Mouse (Mus musculus) heart, embryonic 13.5 days (tissue): Measurements from ENCODE around the gene Hvcn1. TPM values are rescaled to one million over a fixed set of nuclear protein-coding genes. Genes with fewer than 3 reads are reported as not detected.
"Not testable (repeated sequence)": the region's sequence is repeated elsewhere in the genome, so short reads cannot be mapped to it uniquely, and the experiment has no call there.

ENCODE experiments used
- ATAC-seq: fragments of 200-750 bp; cut with Nextera tagmentation; 2 replicates; pipeline ENCODE4 v1.8.0; 2017; ENCODE audit warnings: moderate TSS enrichment; ENCODE audit not compliant: insufficient number of reproducible peaks, low FRiP score, low TSS enrichment; ENCODE audit errors: extremely low read depth
- H3K27ac ChIP-seq: fragments of 300-500 bp; sonication (generic); replicated peaks from 2 replicates; pipeline ENCODE4 v1.5.1; 2015; ENCODE audit warnings: moderate library complexity, mild to moderate bottlenecking, inconsistent platforms
- H3K27me3 ChIP-seq: fragments of 300-500 bp; sonication (generic); replicated peaks from 2 replicates; pipeline ENCODE4 v1.6.1; 2015; ENCODE audit warnings: mild to moderate bottlenecking, inconsistent platforms
- H3K36me3 ChIP-seq: fragments of 300-500 bp; sonication (generic); 2 replicates; pipeline ENCODE4 v1.6.1; 2015; ENCODE audit warnings: mild to moderate bottlenecking, inconsistent platforms
- H3K4me1 ChIP-seq: fragments of 300-500 bp; sonication (generic); 2 replicates; pipeline ENCODE4 v1.6.1; 2015; ENCODE audit warnings: inconsistent platforms
- H3K4me2 ChIP-seq: fragments of 300-500 bp; sonication (generic); 2 replicates; pipeline ENCODE4 v1.6.1; 2015; ENCODE audit warnings: inconsistent platforms, mild to moderate bottlenecking, moderate library complexity
- H3K4me3 ChIP-seq: fragments of 300-500 bp; sonication (generic); 2 replicates; pipeline ENCODE4 v1.5.1; 2015; ENCODE audit warnings: moderate library complexity, mild to moderate bottlenecking, inconsistent platforms
- H3K9ac ChIP-seq: fragments of 300-500 bp; sonication (generic); 2 replicates; pipeline ENCODE4 v1.6.1; 2015; ENCODE audit warnings: inconsistent platforms, mild to moderate bottlenecking, moderate library complexity
- H3K9me3 ChIP-seq: fragments of 300-500 bp; sonication (generic); 2 replicates; pipeline ENCODE4 v1.6.1; 2016; ENCODE audit warnings: inconsistent platforms
- WGBS: fragments of 180-500 bp; shearing (Covaris S2); methylation state at CpG from one replicate; pipeline ENCODE4 v1.1.7; 2015; ENCODE audit warnings: mixed read lengths; 5-methylcytosine and 5-hydroxymethylcytosine counted together
- polyA plus RNA-seq: library from polyadenylated mRNA; unstranded; fragments of >200 nt; fragmentation: Nextera tagmentation; extraction: Ambion mirVana; gene quantifications from 2 replicates; pipeline ENCODE4 v1.2.1, GENCODE M21; 2015

Hvcn1 gene
- polyA plus RNA-seq, 1 experiment from 2014 or later = 2.7 TPM

DNA sequence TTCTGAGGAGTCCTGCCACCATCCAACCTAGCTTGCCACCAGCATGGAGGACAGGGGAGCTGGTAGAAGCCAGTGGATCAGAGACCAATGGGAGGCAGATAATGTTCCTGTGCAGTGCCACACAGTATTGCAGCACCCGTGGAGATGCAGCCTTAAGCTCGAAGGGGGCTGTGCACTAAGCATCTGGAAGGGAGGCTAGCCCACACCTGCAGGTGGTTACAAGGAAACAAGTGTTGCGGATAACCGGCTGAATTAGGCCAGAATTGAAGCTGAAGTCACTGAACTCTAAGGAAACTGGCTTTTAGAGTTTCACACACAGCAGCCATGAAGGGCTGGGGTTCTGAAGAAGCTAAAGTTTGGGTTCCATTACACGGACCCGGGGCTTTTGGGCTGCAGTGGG lies 2.3 kb downstream of the Hvcn1 start:
- H3K27me3 ChIP-seq = peaks cover 3% of the 10 kb centered on the region; the same call in 1 of the 2 replicates
- H3K9ac ChIP-seq = peak overlapping the region; percentile 75
- H3K36me3 ChIP-seq = no peaks in the 10 kb centered on the region
- no peak overlapping the region for H3K27ac ChIP-seq
- H3K4me2 ChIP-seq = peak overlapping the region; percentile 75
- 53% methylated on average over 6 of the region's 6 CpGs for WGBS
- H3K4me1 ChIP-seq = peaks cover 14% of the 10 kb centered on the region
- no peak for ATAC-seq
- H3K9me3 ChIP-seq = no peaks in the 10 kb centered on the region
- H3K4me3 ChIP-seq = no peak overlapping the region

DNA sequence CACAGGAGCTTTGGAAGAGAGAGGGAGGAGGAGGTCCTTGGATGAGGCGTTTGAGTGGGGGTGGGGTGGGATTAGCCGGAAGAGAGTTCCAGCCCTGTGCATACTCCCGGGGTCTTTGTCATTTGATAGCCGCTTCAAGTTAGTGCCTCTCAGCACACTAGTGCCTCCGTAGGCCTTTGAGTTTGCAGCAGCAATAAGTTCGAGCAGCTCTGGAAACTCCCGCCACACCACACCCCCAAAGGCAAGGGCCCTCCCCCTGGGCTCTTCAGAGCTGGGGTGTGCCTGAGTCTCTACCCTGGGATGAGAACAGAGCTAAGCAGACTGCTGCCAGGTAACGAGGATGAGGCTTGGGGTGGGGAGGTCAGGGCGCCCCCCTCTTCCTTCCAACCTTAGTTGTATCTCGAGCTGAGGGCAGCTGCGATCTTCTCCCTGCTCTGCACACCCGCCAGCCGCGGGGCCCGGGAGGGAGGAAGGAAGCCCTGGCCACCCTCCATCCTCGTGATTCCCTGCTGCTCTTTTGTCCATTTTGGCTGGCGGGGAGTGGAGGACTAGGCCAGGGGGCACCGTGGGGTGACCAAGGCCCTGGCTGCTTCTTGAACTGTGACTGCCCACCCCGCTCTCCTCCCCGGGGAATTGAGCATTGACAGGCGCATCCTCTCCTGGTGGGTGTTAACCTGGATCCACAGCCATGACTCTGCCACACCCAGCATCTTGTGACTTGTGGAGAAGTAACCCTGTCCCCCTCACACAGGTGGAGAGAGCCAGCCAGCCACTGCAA lies 3.2 kb downstream of the Hvcn1 start:
- H3K27me3 ChIP-seq = peaks cover 3% of the 10 kb centered on the region; the same call in 1 of the 2 replicates
- no peak overlapping the region; the same call in 1 of the 2 replicates for H3K27ac ChIP-seq
- 5% methylated on average over 21 of the region's 21 CpGs for WGBS
- peak; percentile 19; the same call in 1 of the 2 replicates for ATAC-seq
- H3K4me2 ChIP-seq = peak overlapping the region; percentile 75
- peak overlapping the region; percentile 75 for H3K9ac ChIP-seq
- no peaks in the 10 kb centered on the region for H3K9me3 ChIP-seq
- H3K4me1 ChIP-seq = peaks cover 14% of the 10 kb centered on the region
- no peaks in the 10 kb centered on the region for H3K36me3 ChIP-seq
- peak overlapping the region; percentile 51 for H3K4me3 ChIP-seq

DNA sequence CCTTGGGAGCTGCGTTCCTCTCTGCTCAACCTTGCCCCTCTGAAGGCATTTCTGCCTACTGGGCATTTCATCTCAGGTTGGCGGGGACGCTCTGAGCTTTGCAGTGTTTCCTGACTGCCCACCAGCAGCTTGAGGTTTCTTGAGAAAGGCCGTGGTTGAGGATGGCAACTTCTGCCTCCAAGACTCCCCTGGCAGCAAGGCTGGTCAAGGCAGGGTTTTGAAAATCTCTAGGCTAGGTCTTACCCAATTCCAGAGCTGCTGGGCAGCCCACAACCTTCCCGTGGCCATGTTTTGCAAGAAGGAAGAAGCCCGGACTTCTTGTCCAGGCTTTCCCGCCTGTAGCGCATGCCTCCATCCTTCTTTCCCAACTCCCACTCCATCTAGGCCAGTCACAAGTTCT lies 4.3 kb downstream of the Hvcn1 start:
- H3K4me2 ChIP-seq = no peak overlapping the region
- H3K9ac ChIP-seq = no peak overlapping the region
- H3K4me3 ChIP-seq = no peak overlapping the region
- peaks cover 3% of the 10 kb centered on the region; the same call in 1 of the 2 replicates for H3K27me3 ChIP-seq
- H3K4me1 ChIP-seq = peaks cover 14% of the 10 kb centered on the region
- H3K27ac ChIP-seq = no peak overlapping the region
- no peak for ATAC-seq
- no peaks in the 10 kb centered on the region for H3K9me3 ChIP-seq
- H3K36me3 ChIP-seq = no peaks in the 10 kb centered on the region
- 86% methylated on average over 8 of the region's 8 CpGs for WGBS

DNA sequence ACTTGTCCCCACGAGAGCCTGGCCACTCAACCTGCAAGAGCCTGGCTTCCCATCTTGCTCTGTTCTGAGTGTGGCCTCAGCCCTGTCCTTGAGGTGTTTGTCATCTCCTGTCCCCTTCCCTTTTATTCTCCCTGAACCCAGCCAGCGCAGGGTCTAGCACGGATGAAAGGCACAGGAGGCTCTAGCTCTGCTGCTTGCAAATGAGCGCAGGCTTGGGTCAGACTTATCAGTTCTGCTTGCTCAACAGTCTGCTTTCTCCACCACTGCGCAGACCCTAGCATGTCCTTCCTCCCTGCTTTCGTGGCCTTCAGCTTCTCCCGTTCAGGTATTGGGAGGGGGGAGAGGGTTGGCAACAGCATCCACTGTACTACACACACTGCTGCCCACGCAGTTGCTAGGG lies 5.5 kb downstream of the Hvcn1 start:
- Histone ChIP-seq H3K9me3 (no peaks in the 10 kb centered on the region), H3K9ac (no peak overlapping the region), H3K27ac (no peak overlapping the region), H3K27me3 (peaks cover 3% of the 10 kb centered on the region; the same call in 1 of the 2 replicates), H3K36me3 (no peaks in the 10 kb centered on the region), H3K4me2 (no peak overlapping the region), H3K4me3 (no peak overlapping the region), H3K4me1 (peaks cover 14% of the 10 kb centered on the region)
- no peak for ATAC-seq
- WGBS = 72% methylated on average over 8 of the region's 8 CpGs

DNA sequence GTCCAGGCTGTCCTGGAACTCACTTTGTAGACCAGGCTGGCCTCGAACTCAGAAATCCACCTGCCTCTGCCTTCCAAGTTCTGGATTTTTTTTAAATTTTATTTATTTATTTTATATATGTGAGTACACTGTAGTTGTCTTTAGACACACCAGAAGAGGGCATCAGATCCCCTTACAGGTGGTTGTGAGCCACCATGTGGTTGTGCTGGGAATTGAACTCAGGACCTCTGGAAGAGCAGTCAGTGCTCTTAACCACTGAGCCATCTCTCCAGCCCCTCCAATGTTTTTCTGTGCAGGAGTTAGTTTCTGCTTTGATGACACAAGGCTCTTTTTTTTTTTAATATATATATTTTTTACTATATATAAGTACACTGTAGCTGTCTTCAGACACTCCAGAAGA lies 6.2 kb downstream of the Hvcn1 start:
- H3K36me3 ChIP-seq, H3K4me3 ChIP-seq, H3K9me3 ChIP-seq, H3K27me3 ChIP-seq, H3K9ac ChIP-seq, H3K4me2 ChIP-seq, ATAC-seq, H3K27ac ChIP-seq: not testable (repeated sequence)
- 96% methylated on average over 1 of the region's 1 CpGs for WGBS
- peaks cover 14% of the 10 kb centered on the region for H3K4me1 ChIP-seq

DNA sequence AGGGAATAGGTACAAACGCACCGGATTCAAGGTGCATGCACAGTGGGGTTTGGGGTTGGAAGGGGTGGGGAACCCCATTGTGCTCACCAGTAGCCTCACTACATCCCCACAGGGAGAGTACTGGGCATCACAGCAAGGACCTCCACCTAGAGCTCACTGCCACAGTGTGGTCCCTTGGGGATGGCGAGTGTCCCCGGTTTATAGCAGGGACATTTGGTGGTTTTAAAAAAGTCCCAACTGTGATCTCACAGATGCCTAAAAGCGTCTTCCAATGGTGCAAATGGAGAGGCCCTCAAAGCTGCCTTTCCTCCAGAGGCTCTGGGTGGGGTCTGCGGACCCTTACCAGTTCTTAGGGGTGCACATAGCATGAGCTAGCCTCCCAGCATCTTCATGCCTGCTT lies 7.3 kb downstream of the Hvcn1 start:
- no peak overlapping the region for H3K9ac ChIP-seq
- H3K36me3 ChIP-seq = no peaks in the 10 kb centered on the region
- H3K4me1 ChIP-seq = peaks cover 13% of the 10 kb centered on the region
- 88% methylated on average over 6 of the region's 6 CpGs for WGBS
- H3K4me2 ChIP-seq = no peak overlapping the region
- no peak for ATAC-seq
- H3K27ac ChIP-seq = no peak overlapping the region
- H3K9me3 ChIP-seq = no peaks in the 10 kb centered on the region
- no peaks in the 10 kb centered on the region; the same call in 1 of the 2 replicates for H3K27me3 ChIP-seq
- no peak overlapping the region for H3K4me3 ChIP-seq

DNA sequence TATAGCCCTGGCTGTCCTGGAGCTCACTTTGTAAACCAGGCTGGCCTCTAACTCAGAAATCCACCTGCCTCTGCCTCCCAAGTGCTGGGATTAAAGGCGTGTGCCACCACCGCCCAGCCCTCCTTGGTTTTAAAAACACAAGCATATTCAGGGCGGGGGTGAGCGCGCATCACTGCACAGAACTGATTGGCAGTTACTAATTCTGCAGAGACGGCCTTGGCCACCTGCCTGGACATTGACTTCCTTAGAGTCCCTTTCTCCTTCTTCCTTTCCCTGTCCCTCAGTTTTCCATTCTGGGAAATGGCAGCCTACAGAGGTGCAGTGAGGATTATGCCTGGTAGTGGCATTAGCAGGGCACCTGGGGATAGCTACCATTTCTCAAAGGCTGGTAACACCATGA lies 11.0 kb downstream of the Hvcn1 start:
- Histone ChIP-seq H3K9ac (no peak overlapping the region), H3K4me1 (peaks cover 12% of the 10 kb centered on the region), H3K27me3 (no peaks in the 10 kb centered on the region), H3K4me2 (no peak overlapping the region), H3K4me3 (no peak overlapping the region), H3K36me3 (no peaks in the 10 kb centered on the region), H3K27ac (no peak overlapping the region), H3K9me3 (no peaks in the 10 kb centered on the region)
- WGBS = 86% methylated on average over 6 of the region's 6 CpGs
- ATAC-seq = no peak

DNA sequence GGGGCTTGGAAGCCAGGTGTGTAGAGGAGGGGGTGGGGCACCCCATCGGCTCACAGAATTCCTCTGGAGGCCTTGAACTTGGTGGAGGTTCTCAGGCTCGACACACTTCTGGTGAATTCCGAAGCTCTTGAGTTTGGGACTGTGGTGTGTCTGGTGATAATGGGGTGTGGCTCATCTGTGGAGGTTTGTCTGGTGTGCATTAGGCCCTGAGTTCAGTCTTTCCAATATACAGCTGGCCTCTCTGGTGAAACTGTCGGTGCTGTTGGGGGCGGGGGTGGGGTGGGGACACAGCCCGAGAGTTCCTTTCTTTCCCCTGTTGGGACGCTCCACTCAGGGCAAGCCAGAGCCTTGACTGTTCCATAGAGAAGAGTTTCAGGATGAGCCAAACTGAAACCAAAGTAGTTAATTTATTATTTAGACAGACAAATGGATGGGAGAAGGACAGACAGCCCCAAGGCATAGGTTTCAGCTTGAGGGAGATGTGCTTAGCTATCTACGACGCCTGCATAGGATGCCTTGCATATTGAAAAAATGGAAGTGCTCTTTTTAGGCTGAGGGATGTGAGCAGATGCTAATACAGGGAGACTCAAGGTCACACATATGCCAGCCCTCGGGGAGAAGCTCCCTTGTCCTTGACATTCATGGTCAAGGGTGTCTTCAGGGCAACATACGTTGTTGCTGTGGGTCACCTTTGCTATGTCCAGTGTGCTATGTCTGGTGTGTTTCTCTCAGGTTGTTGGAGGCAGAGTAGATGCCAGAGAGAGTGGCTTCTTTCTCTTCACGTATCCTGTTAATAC lies 11.7 kb downstream of the Hvcn1 start:
- Histone ChIP-seq H3K27me3 (no peaks in the 10 kb centered on the region), H3K36me3 (no peaks in the 10 kb centered on the region), H3K4me3 (no peak overlapping the region), H3K9ac (no peak overlapping the region), H3K27ac (no peak overlapping the region), H3K4me2 (no peak overlapping the region), H3K9me3 (no peaks in the 10 kb centered on the region), H3K4me1 (peaks cover 12% of the 10 kb centered on the region)
- WGBS = 76% methylated on average over 12 of the region's 12 CpGs
- ATAC-seq = no peak

DNA sequence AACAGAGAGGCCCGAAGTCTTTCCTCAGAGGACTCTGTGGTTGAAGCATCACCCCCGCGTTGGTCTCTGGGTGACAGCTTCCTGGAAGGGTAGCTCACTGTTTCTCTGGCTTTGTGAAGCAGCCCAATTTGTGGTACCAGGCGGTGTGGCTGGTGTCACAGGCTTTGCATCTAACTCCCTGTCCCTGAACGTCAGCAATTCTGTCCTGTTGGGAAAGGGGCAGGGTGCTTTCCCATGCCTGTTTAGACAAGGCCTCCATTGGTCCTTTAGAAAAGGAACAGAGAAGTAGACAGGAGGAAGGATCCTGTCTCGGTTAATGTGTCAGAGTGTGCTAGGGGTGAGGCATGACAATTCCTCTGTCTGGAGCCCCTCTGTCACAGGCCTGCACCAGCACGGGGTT lies 12.3 kb downstream of the Hvcn1 start:
- Histone ChIP-seq H3K9me3 (no peaks in the 10 kb centered on the region), H3K4me3 (no peak overlapping the region), H3K4me1 (peaks cover 12% of the 10 kb centered on the region), H3K4me2 (no peak overlapping the region), H3K36me3 (no peaks in the 10 kb centered on the region), H3K27ac (no peak overlapping the region), H3K9ac (no peak overlapping the region), H3K27me3 (no peaks in the 10 kb centered on the region)
- no peak for ATAC-seq
- 76% methylated on average over 7 of the region's 7 CpGs for WGBS

DNA sequence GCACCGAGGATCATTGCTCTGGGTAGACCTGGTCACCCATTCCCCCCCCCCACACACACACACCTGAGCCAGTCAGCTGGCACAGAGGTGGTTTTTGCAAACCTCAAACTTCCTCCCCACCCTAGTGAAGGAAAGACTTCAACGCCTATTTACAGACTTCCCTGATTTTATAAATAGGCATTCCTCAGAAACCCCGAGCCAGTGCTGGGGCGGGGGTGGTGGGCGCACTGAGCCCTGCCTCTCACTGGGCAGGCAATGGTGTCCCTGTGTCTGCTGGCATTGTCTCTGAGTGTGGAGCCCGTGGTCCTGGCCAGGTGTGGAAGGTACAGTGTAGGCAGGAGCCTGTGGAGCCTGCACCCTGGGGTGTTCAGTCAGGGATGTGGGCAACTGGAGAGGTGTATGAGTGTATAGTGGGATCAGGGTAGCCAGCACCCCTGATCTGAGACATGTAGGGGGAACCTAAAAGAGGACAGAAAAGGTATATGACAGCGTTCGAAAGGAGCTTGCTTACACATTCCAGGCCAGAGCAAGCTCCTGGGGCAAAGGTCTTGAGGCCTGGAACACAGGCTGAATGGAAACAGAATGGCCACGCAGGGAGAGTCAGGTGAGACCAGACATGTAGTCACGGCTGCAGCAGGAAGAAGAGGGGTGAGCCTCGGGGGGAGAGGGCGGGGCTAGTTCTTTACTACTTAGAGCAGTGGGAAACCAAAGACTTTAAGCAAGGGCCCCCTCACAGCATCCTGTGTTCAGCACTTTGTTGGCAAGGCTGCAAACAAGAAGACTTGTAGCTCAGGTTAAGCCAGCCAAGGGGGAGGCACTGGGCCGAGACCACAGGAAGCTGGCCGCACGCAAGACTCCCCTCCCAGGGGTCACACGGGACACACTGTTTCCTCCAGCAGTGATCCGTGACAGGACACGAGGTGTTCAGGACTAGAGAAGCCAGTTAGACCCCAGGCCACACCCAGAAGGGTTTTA lies 13.3 kb downstream of the Hvcn1 start:
- ATAC-seq = no peak
- no peak overlapping the region for H3K4me2 ChIP-seq
- no peak overlapping the region for H3K9ac ChIP-seq
- H3K27ac ChIP-seq = no peak overlapping the region
- H3K27me3 ChIP-seq = no peaks in the 10 kb centered on the region
- H3K9me3 ChIP-seq = no peaks in the 10 kb centered on the region
- H3K4me1 ChIP-seq = peaks cover 12% of the 10 kb centered on the region
- WGBS = 58% methylated on average over 18 of the region's 18 CpGs
- H3K36me3 ChIP-seq = no peaks in the 10 kb centered on the region
- no peak overlapping the region for H3K4me3 ChIP-seq

DNA sequence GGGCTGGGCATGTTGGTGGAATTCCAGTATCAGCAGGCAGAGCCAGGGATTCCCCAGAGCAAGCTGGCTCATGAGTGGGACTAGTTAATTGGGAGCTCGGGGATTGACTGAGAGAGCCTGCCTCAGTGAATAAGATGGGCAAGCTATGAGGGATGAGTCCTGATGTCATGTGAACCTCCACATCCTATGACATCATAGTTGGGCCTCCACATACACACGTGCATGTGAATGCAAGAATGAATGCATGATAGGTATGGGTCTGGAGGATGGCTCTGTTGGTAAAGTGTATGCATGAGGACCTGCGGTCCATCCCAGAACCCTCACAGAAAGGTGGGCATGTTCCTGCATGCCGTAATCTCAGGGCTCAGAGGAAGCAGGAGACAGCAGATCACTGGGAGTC lies 14.5 kb downstream of the Hvcn1 start:
- H3K9me3 ChIP-seq = no peaks in the 10 kb centered on the region
- no peak overlapping the region for H3K4me3 ChIP-seq
- H3K4me1 ChIP-seq = peaks cover 16% of the 10 kb centered on the region
- no peaks in the 10 kb centered on the region for H3K27me3 ChIP-seq
- H3K36me3 ChIP-seq = no peaks in the 10 kb centered on the region
- H3K9ac ChIP-seq = no peak overlapping the region
- WGBS = 75% methylated on average over 4 of the region's 4 CpGs
- H3K4me2 ChIP-seq = no peak overlapping the region
- no peak overlapping the region for H3K27ac ChIP-seq
- no peak for ATAC-seq
